Mouse (Mus musculus) bone marrow, adult 2 months (tissue): ENCODE measurements around the gene Nt5e.

Experiments
- CTCF ChIP-seq: fragments of 200-500 bp; IDR thresholded peaks from 2 replicates; pipeline ENCODE4 v1.5.1; 2011; ENCODE audit warnings: low read length, control low read depth; ENCODE audit not compliant: control insufficient read depth, insufficient read depth
- POLR2A ChIP-seq: fragments of 200-500 bp; IDR thresholded peaks from 2 replicates; pipeline ENCODE4 v1.6.1; 2011; ENCODE audit warnings: low read depth, mild to moderate bottlenecking, control low read depth, low read length, borderline replicate concordance; ENCODE audit not compliant: control insufficient read depth

- TF ChIP-seq CTCF: no peak
- no peak for TF ChIP-seq POLR2A
Measured at GRCm38 (mm10) chr9:88416752-88417151, 89.8 kb downstream of the Nt5e start.
